Mouse (Mus musculus) liver, postnatal 0 days (tissue): ENCODE measurements around the gene Ralgapa2.

ENCODE experiments used
- CTCF ChIP-seq: sonication (generic); IDR thresholded peaks from 2 replicates; pipeline ENCODE4 v1.5.1; 2016; ENCODE audit warnings: antibody characterized with exemption, low read depth
- EP300 ChIP-seq: IDR thresholded peaks from 2 replicates; pipeline ENCODE4 v1.6.1; 2016; ENCODE audit warnings: antibody characterized with exemption, low read depth, mild to moderate bottlenecking

DNA sequence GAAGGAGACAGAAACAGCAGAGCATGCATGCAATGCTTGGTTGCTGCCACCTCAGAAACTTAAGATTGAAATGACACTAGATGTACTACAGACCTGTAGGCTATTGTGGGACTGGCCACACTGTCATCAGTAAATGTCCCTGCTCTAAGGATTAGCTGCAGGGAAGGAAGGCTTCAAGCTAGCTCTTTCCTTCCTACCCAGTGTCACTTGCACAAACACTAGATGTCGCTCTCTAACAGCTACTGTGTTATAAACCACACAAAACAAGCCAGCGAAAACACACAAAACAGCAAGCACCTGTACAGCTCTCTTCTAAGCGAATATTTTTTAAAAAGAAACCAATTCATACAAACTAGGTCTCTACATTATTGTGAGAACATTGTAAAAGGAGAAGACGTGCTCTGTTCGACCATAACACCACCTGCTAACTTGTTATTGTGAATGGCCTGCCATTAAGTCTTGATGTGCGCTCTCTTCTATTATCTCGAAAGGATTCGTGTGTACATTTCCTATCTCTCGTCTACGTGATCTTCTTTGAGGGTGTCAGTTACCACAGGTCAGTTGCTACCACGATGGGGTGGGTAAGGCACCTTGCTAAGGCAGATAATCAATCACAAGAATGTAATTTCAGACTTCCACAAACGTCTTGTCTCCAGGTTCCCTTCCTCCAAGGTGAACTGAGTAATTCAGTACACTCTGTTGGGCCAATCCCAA lies 42.3 kb downstream of the Ralgapa2 start:
- TF ChIP-seq EP300 = no peak
- TF ChIP-seq CTCF = peak; percentile 86
